Mouse (Mus musculus) lung, adult 2 months (tissue): ENCODE measurements around the gene Hist1h2bg.
A peak's percentile ranks its signal among the peaks of the same experiment; 100 is the strongest.
"Not testable (repeated sequence)": the region's sequence is repeated elsewhere in the genome, so short reads cannot be mapped to it uniquely, and the experiment has no call there.

Experiments
- CTCF ChIP-seq: fragments of 200-500 bp; IDR thresholded peaks from 2 replicates; pipeline ENCODE4 v1.5.1; 2011; ENCODE audit warnings: mild to moderate bottlenecking, low read length, control low read depth; ENCODE audit not compliant: insufficient read depth
- POLR2A ChIP-seq: fragments of 200-500 bp; IDR thresholded peaks from 2 replicates; pipeline ENCODE4 v1.6.1; 2011; ENCODE audit warnings: low read depth, mild to moderate bottlenecking, control low read depth, low read length, borderline replicate concordance; ENCODE audit errors: extremely low read depth

- peak; percentile 35; the same call in 1 of the 2 replicates for TF ChIP-seq POLR2A
- not testable (repeated sequence) for TF ChIP-seq CTCF
These were observed 28.1 kb upstream of the Hist1h2bg start, which contains the start of gene Hist1h2bh for GRCm38 (mm10) chr13:23542999-23543607.
